Mouse (Mus musculus): ENCODE measurements around the gene Clk4.

Clk4 gene

GRCm38 (mm10) chr11:51261680-51262219, at the start of gene Clk4:
Clk4 (plus strand) TSS chr11:51261730.
- DNase-seq = no peak

GRCm38 (mm10) chr11:51214021-51214420, 47.5 kb upstream of the Clk4 start:
- no peak for DNase-seq

GRCm38 (mm10) chr11:51219396-51219980, 42.0 kb upstream of the Clk4 start:
- no peak for DNase-seq

- DNase-seq = no peak
These were observed 41.2 kb upstream of the Clk4 start, which contains the start of gene Gm12569 for GRCm38 (mm10) chr11:51220308-51220707. Gm12569 (plus strand) TSS chr11:51220473.

- DNase-seq = no peak
These were observed 34.4 kb upstream of the Clk4 start for GRCm38 (mm10) chr11:51227104-51227503.

- DNase-seq = no peak
These were observed 26.9 kb upstream of the Clk4 start for GRCm38 (mm10) chr11:51234626-51235025.

- DNase-seq = no peak
These were observed 18.6 kb upstream of the Clk4 start for GRCm38 (mm10) chr11:51242897-51243296.

GRCm38 (mm10) chr11:51257006-51257405, 4.5 kb upstream of the Clk4 start:
- DNase-seq = no peak

- peak; percentile 99 for DNase-seq
These were observed 1.1 kb downstream of the Clk4 start, which contains the start of gene BC049762 for GRCm38 (mm10) chr11:51262342-51263285. BC049762 (minus strand) TSS chr11:51263046.

GRCm38 (mm10) chr11:51263286-51263831, 1.8 kb downstream of the Clk4 start:
- peak; percentile 59 to 78 for DNase-seq

- DNase-seq = no peak
These were observed 2.8 kb downstream of the Clk4 start for GRCm38 (mm10) chr11:51264352-51264751.

- peak; percentile 37 to 64 for DNase-seq
These were observed 3.8 kb downstream of the Clk4 start for GRCm38 (mm10) chr11:51265326-51265725.

- DNase-seq = no peak
These were observed 12.9 kb downstream of the Clk4 start for GRCm38 (mm10) chr11:51274418-51274817.

- DNase-seq = peak; percentile 32 to 51
These were observed 28.1 kb downstream of the Clk4 start, which contains the start of gene Col23a1 for GRCm38 (mm10) chr11:51289564-51290041. Col23a1 (plus strand) TSS chr11:51289920.

- DNase-seq = peak in 1 of 2 experiments; percentile 18
These were observed 28.8 kb downstream of the Clk4 start for GRCm38 (mm10) chr11:51290066-51290955.

- DNase-seq = no peak
These were observed 32.5 kb downstream of the Clk4 start for GRCm38 (mm10) chr11:51293956-51294530.

GRCm38 (mm10) chr11:51295742-51296141, 34.2 kb downstream of the Clk4 start:
- DNase-seq = no peak

GRCm38 (mm10) chr11:51298691-51299090, 37.2 kb downstream of the Clk4 start:
- DNase-seq = no peak

- no peak for DNase-seq
These were observed 40.9 kb downstream of the Clk4 start for GRCm38 (mm10) chr11:51302396-51302795.

- no peak for DNase-seq
These were observed 42.5 kb downstream of the Clk4 start for GRCm38 (mm10) chr11:51303981-51304553.

GRCm38 (mm10) chr11:51308306-51308705, 46.8 kb downstream of the Clk4 start:
- no peak for DNase-seq

Measured in cerebellum, adult 18-20 months (tissue).